Mouse (Mus musculus): Measurements from ENCODE around the gene Preb. TPM values are rescaled to one million over a fixed set of nuclear protein-coding genes. Genes with fewer than 3 reads are reported as not detected.
A peak's percentile ranks its signal among the peaks of the same experiment; 100 is the strongest.

The Preb gene
- polyA plus RNA-seq, 1 experiment from 2014 or later, result 88.1 TPM

GRCm38 (mm10) chr5:30926073-30926472, 34.1 kb downstream of the Preb start:
- Histone ChIP-seq H3K9ac (ENCODE audit: low read length) (no peak overlapping the region), H3K4me1 (replicated peaks; ENCODE audit: control insufficient read depth, insufficient read depth) (no peaks in the 10 kb centered on the region), H3K4me2 (replicated peaks; ENCODE audit: low read depth) (no peak overlapping the region), H3K9me3 (ENCODE audit: control insufficient read depth, low read length) (no peaks in the 10 kb centered on the region), H3K27me3 (ENCODE audit: control insufficient read depth, insufficient read depth, low read length) (no peaks in the 10 kb centered on the region), H3K27ac (replicated peaks) (no peak overlapping the region), H3K36me3 (ENCODE audit: control insufficient read depth, insufficient read depth, low read length) (no peaks in the 10 kb centered on the region), H3K4me3 (ENCODE audit: low read depth, low read length) (no peak overlapping the region)
- WGBS, result 79% methylated on average over 2 of the region's 2 CpGs
- TF ChIP-seq EP300 (optimal IDR thresholded peaks at IDR 0.05) (no peak), CTCF (IDR thresholded peaks at IDR 0.05; ENCODE audit: low read depth) (no peak)
- ATAC-seq (ENCODE audit: low FRiP score, low TSS enrichment), result no peak
- no peak for DNase-seq (ENCODE audit: low spot score)

GRCm38 (mm10) chr5:30925217-30925616, 34.9 kb downstream of the Preb start:
- H3K9ac ChIP-seq (ENCODE audit: low read length), result no peak overlapping the region
- DNase-seq (ENCODE audit: low spot score) (no peak), ATAC-seq (ENCODE audit: low FRiP score, low TSS enrichment) (no peak)
- TF ChIP-seq CTCF (IDR thresholded peaks at IDR 0.05; ENCODE audit: low read depth) (no peak), EP300 (optimal IDR thresholded peaks at IDR 0.05) (no peak)
- WGBS, result 95% methylated on average over 5 of the region's 5 CpGs
- H3K27me3 ChIP-seq (ENCODE audit: control insufficient read depth, insufficient read depth, low read length), result no peaks in the 10 kb centered on the region
- H3K4me3 ChIP-seq (ENCODE audit: low read depth, low read length), result no peak overlapping the region
- H3K27ac ChIP-seq (replicated peaks), result no peak overlapping the region
- no peaks in the 10 kb centered on the region for H3K9me3 ChIP-seq (ENCODE audit: control insufficient read depth, low read length)
- no peaks in the 10 kb centered on the region for H3K4me1 ChIP-seq (replicated peaks; ENCODE audit: control insufficient read depth, insufficient read depth)
- no peak overlapping the region for H3K4me2 ChIP-seq (replicated peaks; ENCODE audit: low read depth)
- H3K36me3 ChIP-seq (ENCODE audit: control insufficient read depth, insufficient read depth, low read length), result no peaks in the 10 kb centered on the region

- Histone ChIP-seq H3K9me3 (ENCODE audit: control insufficient read depth, low read length) (no peaks in the 10 kb centered on the region), H3K27me3 (ENCODE audit: control insufficient read depth, insufficient read depth, low read length) (no peaks in the 10 kb centered on the region), H3K4me3 (ENCODE audit: low read depth, low read length) (no peak overlapping the region), H3K36me3 (ENCODE audit: control insufficient read depth, insufficient read depth, low read length) (no peaks in the 10 kb centered on the region), H3K4me1 (replicated peaks; ENCODE audit: control insufficient read depth, insufficient read depth) (no peaks in the 10 kb centered on the region), H3K4me2 (replicated peaks; ENCODE audit: low read depth) (no peak overlapping the region), H3K27ac (replicated peaks) (no peak overlapping the region), H3K9ac (ENCODE audit: low read length) (no peak overlapping the region)
- 81% methylated on average over 8 of the region's 8 CpGs for WGBS
- DNase-seq (ENCODE audit: low spot score), result no peak
- no peak for TF ChIP-seq CTCF (IDR thresholded peaks at IDR 0.05; ENCODE audit: low read depth)
- TF ChIP-seq EP300 (optimal IDR thresholded peaks at IDR 0.05), result no peak
- no peak for ATAC-seq (ENCODE audit: low FRiP score, low TSS enrichment)
These were observed 35.5 kb downstream of the Preb start for GRCm38 (mm10) chr5:30924614-30925013.

GRCm38 (mm10) chr5:30923119-30923518, 37.0 kb downstream of the Preb start:
- no peak overlapping the region for H3K9ac ChIP-seq (ENCODE audit: low read length)
- TF ChIP-seq EP300 (optimal IDR thresholded peaks at IDR 0.05) (no peak), CTCF (IDR thresholded peaks at IDR 0.05; ENCODE audit: low read depth) (no peak)
- no peak for DNase-seq (ENCODE audit: low spot score)
- H3K9me3 ChIP-seq (ENCODE audit: control insufficient read depth, low read length), result no peaks in the 10 kb centered on the region
- no peak overlapping the region for H3K4me2 ChIP-seq (replicated peaks; ENCODE audit: low read depth)
- no peak overlapping the region for H3K27ac ChIP-seq (replicated peaks)
- no peak overlapping the region for H3K4me3 ChIP-seq (ENCODE audit: low read depth, low read length)
- 71% methylated on average over 6 of the region's 6 CpGs for WGBS
- no peak for ATAC-seq (ENCODE audit: low FRiP score, low TSS enrichment)
- H3K4me1 ChIP-seq (replicated peaks; ENCODE audit: control insufficient read depth, insufficient read depth), result no peaks in the 10 kb centered on the region
- peaks cover 5% of the 10 kb centered on the region for H3K36me3 ChIP-seq (ENCODE audit: control insufficient read depth, insufficient read depth, low read length)
- H3K27me3 ChIP-seq (ENCODE audit: control insufficient read depth, insufficient read depth, low read length), result no peaks in the 10 kb centered on the region

DNA sequence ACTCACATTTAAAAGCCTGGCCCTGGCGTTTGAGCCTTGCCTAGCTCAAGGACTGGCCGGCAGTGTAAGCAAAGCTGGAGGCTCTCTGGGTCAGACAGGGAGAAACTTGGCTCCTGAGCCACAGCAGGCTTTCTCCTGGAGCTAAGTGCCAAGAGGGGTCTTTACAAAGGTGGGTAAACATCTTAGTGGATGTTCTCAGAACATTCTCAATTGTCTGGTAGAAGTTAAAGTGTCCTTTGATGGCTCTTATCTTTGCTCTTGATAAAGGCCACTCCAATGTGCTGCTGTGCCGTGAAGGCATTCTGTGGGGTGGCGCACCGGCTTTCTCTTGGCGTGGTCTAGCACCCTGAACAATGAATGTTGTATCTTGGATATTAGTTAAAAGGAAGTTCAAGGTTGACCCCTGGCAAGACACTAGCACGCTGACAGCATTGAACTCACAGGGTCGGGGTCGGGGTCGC, 37.5 kb downstream of the Preb start:
- H3K27ac ChIP-seq (replicated peaks), result no peak overlapping the region
- no peaks in the 10 kb centered on the region for H3K4me1 ChIP-seq (replicated peaks; ENCODE audit: control insufficient read depth, insufficient read depth)
- 0 out of 2 replicates have a peak overlapping the region, but pooled peaks have one; percentile 9 for H3K9ac ChIP-seq (ENCODE audit: low read length)
- H3K4me2 ChIP-seq (replicated peaks; ENCODE audit: low read depth), result peak overlapping the region; percentile 77
- peak overlapping the region; percentile 47; the same call in 1 of the 2 replicates for H3K4me3 ChIP-seq (ENCODE audit: low read depth, low read length)
- ATAC-seq (ENCODE audit: low FRiP score, low TSS enrichment) (no peak), DNase-seq (ENCODE audit: low spot score) (no peak)
- WGBS, result 49% methylated on average over 10 of the region's 10 CpGs
- H3K27me3 ChIP-seq (ENCODE audit: control insufficient read depth, insufficient read depth, low read length), result no peaks in the 10 kb centered on the region
- H3K9me3 ChIP-seq (ENCODE audit: control insufficient read depth, low read length), result no peaks in the 10 kb centered on the region
- TF ChIP-seq EP300 (optimal IDR thresholded peaks at IDR 0.05), result no peak
- TF ChIP-seq CTCF (IDR thresholded peaks at IDR 0.05; ENCODE audit: low read depth), result no peak
- peaks cover 10% of the 10 kb centered on the region for H3K36me3 ChIP-seq (ENCODE audit: control insufficient read depth, insufficient read depth, low read length)

DNA sequence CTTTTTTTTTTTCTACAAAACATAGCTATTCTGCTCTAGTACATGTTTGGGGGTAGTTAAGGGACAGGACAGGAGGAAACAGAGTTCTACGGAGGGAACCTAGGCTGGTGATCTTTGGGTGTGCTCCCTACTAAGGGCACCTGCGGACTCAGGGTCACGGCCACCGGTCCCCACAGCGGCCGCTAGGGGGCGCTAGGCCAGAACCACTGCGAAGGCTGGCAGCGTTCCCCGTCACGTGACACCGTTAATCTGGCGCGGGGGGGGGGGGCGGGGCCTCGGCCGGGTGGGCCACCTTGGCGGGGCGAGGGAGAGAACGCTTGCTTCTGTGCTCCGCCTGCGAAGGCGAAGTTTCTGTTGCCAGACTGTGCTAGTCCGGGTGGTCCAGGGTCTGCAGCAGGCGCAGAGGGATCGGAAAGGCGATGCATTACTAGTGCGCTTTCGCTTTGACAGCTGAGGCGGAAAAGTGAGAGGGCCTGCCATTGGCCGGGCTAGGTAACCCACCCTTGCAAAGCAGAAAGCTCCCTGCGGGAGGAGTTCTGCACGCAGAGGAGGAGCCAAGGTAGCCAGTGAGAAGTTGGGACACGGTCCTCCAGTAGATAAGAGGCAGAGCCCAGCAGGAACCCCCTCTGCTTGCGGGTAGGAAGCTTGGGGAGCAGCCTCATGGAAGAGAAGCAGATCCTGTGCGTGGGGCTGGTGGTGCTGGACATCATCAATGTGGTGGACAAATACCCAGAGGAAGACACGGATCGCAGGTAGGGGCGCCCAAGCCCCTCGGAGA, 38.7 kb downstream of the Preb start, which contains the start of gene Khk:
TSS of gene Khk (plus strand) at position 176 of the 778 bp plus-strand sequence.
- ATAC-seq (ENCODE audit: low FRiP score, low TSS enrichment) (peak; percentile 85), DNase-seq (ENCODE audit: low spot score) (peak; percentile 95)
- 2% methylated on average over 39 of the region's 40 CpGs for WGBS
- H3K4me1 ChIP-seq (replicated peaks; ENCODE audit: control insufficient read depth, insufficient read depth), result no peaks in the 10 kb centered on the region
- H3K4me2 ChIP-seq (replicated peaks; ENCODE audit: low read depth), result peak within 1 kb of the TSS; percentile 77
- H3K9ac ChIP-seq (ENCODE audit: low read length), result peak within 1 kb of the TSS; percentile 56
- peaks cover 16% of the 10 kb centered on the region for H3K36me3 ChIP-seq (ENCODE audit: control insufficient read depth, insufficient read depth, low read length)
- H3K27ac ChIP-seq (replicated peaks), result peak within 1 kb of the TSS; percentile 81
- no peaks in the 10 kb centered on the region for H3K27me3 ChIP-seq (ENCODE audit: control insufficient read depth, insufficient read depth, low read length)
- TF ChIP-seq CTCF (IDR thresholded peaks at IDR 0.05; ENCODE audit: low read depth) (peak; percentile 88), EP300 (optimal IDR thresholded peaks at IDR 0.05) (no peak)
- peak within 1 kb of the TSS; percentile 47 for H3K4me3 ChIP-seq (ENCODE audit: low read depth, low read length)
- H3K9me3 ChIP-seq (ENCODE audit: control insufficient read depth, low read length), result no peaks in the 10 kb centered on the region
